Mouse (Mus musculus): ENCODE data around the gene Aplf. TPM values are rescaled to one million over a fixed set of nuclear protein-coding genes. Genes with fewer than 3 reads are reported as not detected.

The Aplf gene
- 5.6 and 5.9 TPM in 2 replicates for polyA plus RNA-seq (2015; fragmentation: Nextera tagmentation; extraction: Ambion mirVana)

DNA sequence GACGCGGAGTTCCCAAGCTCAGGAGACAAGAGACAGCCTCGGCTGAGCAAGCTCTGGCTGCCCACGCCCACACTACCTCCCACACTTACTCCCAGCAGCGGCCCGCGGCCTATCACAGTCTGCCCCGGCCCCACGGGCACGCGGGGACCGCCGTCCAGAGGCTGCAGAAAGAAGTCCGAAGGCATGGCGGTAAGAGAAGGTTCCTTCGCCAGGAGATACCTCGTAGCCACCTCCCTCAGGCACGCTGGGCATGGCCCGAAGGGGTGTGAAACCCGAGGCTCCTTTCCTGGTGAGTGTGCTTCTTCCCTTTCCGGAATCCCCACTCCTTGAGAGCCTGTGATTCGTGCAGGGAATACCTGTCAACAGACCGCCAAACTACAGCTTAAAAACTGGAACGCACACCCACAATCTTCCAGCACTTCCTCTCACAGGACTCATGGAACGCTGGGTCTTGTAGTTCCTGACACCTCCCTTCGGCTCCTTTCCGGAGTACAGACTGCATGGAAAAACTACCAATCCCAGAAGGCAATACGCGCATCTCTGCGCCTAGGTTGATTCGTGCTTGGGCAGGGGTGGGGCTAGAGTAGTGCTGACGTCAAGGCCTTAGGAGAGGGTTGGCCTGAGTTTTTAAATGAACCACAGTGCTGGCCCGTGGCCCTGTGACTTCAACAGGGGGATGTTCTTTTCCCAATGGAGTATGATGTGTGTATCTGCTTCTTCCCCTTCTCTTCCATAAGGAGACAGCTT lies at the start of gene Aplf:
TSS of gene Aplf (minus strand) at position 423 of the 747 bp plus-strand sequence.

DNA sequence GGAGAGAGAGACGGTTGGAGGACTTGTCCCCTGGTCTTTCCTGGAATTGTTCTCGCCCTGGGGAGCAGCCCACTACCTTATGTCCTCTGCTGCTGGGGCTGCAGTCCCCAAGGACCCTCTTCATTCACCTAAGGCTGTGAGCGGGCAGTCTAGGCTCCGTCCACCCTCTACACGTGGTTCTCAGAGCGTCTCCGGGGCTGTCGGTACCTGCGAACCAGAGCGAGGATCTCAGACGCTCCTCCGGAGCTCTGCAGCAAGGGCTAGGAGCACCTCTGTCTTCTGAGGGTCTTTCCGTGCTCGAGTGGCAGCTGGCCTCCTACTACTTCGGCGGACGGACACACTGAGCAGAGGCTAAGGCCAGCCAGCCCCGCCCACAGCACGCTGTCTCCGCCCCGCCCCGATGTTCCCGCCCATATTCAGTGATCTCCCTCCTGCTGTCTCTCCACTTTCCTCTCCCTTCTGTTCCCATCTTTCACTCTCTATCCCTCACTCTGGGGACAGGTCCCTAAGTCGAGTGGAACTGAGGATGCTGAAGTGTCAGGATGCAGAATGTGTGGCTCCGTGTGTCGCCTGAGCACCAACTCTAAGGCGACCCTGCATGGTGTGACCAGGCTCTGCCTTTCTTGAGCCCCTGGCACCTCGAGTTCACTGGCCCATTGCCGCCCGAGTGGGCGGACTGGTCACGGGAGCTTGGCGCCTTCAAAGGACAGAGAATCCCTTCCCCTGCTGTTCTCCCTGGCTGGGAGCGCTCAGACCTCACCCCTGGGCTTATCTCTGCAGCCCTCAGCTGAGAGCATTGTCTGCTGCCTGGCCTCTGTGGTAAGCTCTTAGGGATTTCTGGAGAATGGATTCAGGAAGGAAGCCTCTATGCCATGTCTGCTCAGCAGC lies 81.4 kb downstream of the Aplf start, which contains the start of gene Prokr1:
TSS of gene Prokr1 (minus strand) at position 350 of the 888 bp plus-strand sequence.

Other genes starting within 250 kb of the Aplf start
- not detected in 2 replicates for gene Bmp10, start 243.2 kb downstream of the Aplf start, polyA plus RNA-seq (2015; fragmentation: Nextera tagmentation; extraction: Ambion mirVana)
- gene Arhgap25, start 138.9 kb downstream of the Aplf start, polyA plus RNA-seq (2015; fragmentation: Nextera tagmentation; extraction: Ambion mirVana): 3.5 and 3.7 TPM in 2 replicates
- 1.4 and 1.5 TPM in 2 replicates for gene Prokr1, start 81.5 kb downstream of the Aplf start, polyA plus RNA-seq (2015; fragmentation: Nextera tagmentation; extraction: Ambion mirVana)
- gene Efcc1, start 58.7 kb upstream of the Aplf start, polyA plus RNA-seq (2015; fragmentation: Nextera tagmentation; extraction: Ambion mirVana): 9.1 and 11.0 TPM in 2 replicates
- gene Gp9, start 105.9 kb upstream of the Aplf start, polyA plus RNA-seq (2015; fragmentation: Nextera tagmentation; extraction: Ambion mirVana): 0.89 TPM in 1 of 2 replicates, not detected in the other
- 11.8 and 12.4 TPM in 2 replicates for gene Rab43, start 140.0 kb upstream of the Aplf start, polyA plus RNA-seq (2015; fragmentation: Nextera tagmentation; extraction: Ambion mirVana)
- gene Gm45140, start 163.6 kb upstream of the Aplf start, polyA plus RNA-seq (2015; fragmentation: Nextera tagmentation; extraction: Ambion mirVana): 1.9 and 2.2 TPM in 2 replicates
- 24.7 and 25.1 TPM in 2 replicates for gene Isy1, start 166.6 kb upstream of the Aplf start, polyA plus RNA-seq (2015; fragmentation: Nextera tagmentation; extraction: Ambion mirVana)
- gene Cnbp, start 178.9 kb upstream of the Aplf start, polyA plus RNA-seq (2015; fragmentation: Nextera tagmentation; extraction: Ambion mirVana): 543 and 565 TPM in 2 replicates
- gene Copg1, start 215.6 kb upstream of the Aplf start, polyA plus RNA-seq (2015; fragmentation: Nextera tagmentation; extraction: Ambion mirVana): 209 and 222 TPM in 2 replicates
- 35.0 and 36.0 TPM in 2 replicates for gene Hmces, start 241.7 kb upstream of the Aplf start, polyA plus RNA-seq (2015; fragmentation: Nextera tagmentation; extraction: Ambion mirVana)

Data from neural tube, postnatal 0 days (tissue).